Mouse (Mus musculus): ENCODE measurements around the gene Lgr4. TPM values are rescaled to one million over a fixed set of nuclear protein-coding genes. Genes with fewer than 3 reads are reported as not detected.
A peak's percentile ranks its signal among the peaks of the same experiment; 100 is the strongest.

Lgr4 gene
- polyA plus RNA-seq, 1 experiment from 2014 or later, result 19.7 TPM

DNA sequence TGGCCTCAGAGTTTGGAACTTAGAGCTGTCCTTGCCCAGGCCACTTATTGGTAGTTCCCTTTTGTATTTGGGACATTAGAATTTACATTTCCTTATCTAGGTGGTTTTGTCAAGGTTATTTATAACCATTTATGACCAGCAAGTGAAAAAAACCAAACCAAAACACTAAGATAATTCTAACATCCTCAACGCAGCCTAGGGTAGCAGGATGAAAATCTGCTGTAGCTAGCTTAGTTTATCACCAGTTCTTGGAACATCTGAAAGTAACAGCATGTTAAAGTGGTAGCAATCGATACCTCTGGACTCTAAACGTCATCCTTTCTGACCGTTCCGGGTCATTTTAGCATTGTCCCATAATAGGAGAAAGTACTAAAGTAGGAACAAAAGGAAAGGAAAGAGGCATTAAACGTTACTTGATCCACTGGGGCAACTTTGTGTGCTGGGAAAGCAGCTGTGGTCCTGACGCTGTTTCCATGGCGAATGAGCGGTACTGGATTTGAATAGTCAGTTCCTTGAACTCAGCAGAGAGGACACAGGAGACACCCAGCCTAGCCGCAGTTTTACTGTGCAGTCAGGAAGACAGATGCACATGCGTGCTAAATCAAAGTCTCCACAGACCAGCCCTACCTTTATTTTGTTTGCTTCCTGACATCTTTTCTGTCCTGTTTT is 42.1 kb downstream of the Lgr4 start:
- no peaks in the 10 kb centered on the region for H3K27me3 ChIP-seq (ENCODE audit: control insufficient read depth, insufficient read depth, low read length)
- peak overlapping the region; percentile 54 for H3K27ac ChIP-seq (ENCODE audit: low read depth, low read length)
- 31% methylated on average over 11 of the region's 11 CpGs for WGBS
- ATAC-seq (ENCODE audit: insufficient read depth, low FRiP score, low TSS enrichment), result peak; percentile 87
- no peak overlapping the region for H3K9ac ChIP-seq (ENCODE audit: low read length)
- no peaks in the 10 kb centered on the region for H3K36me3 ChIP-seq (ENCODE audit: control insufficient read depth, insufficient read depth, low read length)
- peaks cover 21% of the 10 kb centered on the region for H3K4me1 ChIP-seq (ENCODE audit: control insufficient read depth, insufficient read depth, low read length)
- H3K4me3 ChIP-seq (ENCODE audit: low read depth, low read length), result no peak overlapping the region
- H3K4me2 ChIP-seq (ENCODE audit: low read depth), result no peak overlapping the region
- H3K9me3 ChIP-seq (ENCODE audit: control insufficient read depth, low read length), result no peaks in the 10 kb centered on the region
- peak; percentile 62 for DNase-seq (ENCODE audit: low spot score)

DNA sequence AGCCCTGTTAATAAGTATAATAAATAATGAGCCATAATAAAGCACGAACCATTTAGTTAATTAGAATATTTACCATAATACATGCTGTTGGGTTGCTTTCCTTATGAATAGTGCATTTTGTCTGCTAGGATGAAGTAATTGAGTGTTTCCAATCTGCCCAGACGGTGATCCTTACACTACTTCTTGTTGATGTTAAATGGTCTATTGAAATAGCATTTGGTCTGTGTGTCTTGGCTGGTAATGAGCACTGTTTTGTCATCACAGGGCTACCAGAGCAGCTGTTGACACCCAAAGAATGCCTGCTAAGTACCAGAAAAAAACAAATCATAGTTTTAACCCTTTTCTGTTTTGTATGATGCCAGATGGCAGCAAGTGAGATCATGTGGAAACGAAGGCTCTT is 42.8 kb downstream of the Lgr4 start:
- Histone ChIP-seq H3K27ac (ENCODE audit: low read depth, low read length) (no peak overlapping the region), H3K27me3 (ENCODE audit: control insufficient read depth, insufficient read depth, low read length) (no peaks in the 10 kb centered on the region), H3K36me3 (ENCODE audit: control insufficient read depth, insufficient read depth, low read length) (no peaks in the 10 kb centered on the region), H3K4me1 (ENCODE audit: control insufficient read depth, insufficient read depth, low read length) (peaks cover 17% of the 10 kb centered on the region), H3K9ac (ENCODE audit: low read length) (no peak overlapping the region), H3K4me2 (ENCODE audit: low read depth) (no peak overlapping the region), H3K4me3 (ENCODE audit: low read depth, low read length) (no peak overlapping the region), H3K9me3 (ENCODE audit: control insufficient read depth, low read length) (no peaks in the 10 kb centered on the region)
- WGBS, result 39% methylated on average over 3 of the region's 3 CpGs
- peak; percentile 32 for DNase-seq (ENCODE audit: low spot score)
- ATAC-seq (ENCODE audit: insufficient read depth, low FRiP score, low TSS enrichment), result peak; percentile 61

DNA sequence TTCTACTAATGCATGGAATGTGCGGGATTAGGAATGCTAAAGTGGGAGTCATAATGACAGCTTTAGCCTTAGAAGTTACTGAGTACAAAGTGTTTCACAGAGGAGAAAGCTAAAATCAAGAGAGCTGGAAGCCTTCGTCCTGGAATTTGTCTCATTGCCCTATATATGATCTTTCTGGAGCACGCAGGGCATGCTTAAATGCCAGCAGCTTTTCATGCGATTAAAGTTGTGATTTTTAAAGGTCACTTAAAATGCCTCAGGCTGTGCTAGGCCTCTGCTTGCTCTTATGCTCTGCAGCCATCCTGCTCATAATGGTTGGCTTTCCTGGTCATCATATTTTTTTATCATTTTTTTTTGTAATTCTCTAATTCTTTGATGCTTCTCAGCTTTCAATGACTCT is 43.7 kb downstream of the Lgr4 start:
- Histone ChIP-seq H3K36me3 (ENCODE audit: control insufficient read depth, insufficient read depth, low read length) (no peaks in the 10 kb centered on the region), H3K9me3 (ENCODE audit: control insufficient read depth, low read length) (no peaks in the 10 kb centered on the region), H3K4me2 (ENCODE audit: low read depth) (no peak overlapping the region), H3K4me1 (ENCODE audit: control insufficient read depth, insufficient read depth, low read length) (peaks cover 15% of the 10 kb centered on the region), H3K9ac (ENCODE audit: low read length) (no peak overlapping the region), H3K27me3 (ENCODE audit: control insufficient read depth, insufficient read depth, low read length) (no peaks in the 10 kb centered on the region), H3K4me3 (ENCODE audit: low read depth, low read length) (no peak overlapping the region), H3K27ac (ENCODE audit: low read depth, low read length) (0 out of 2 replicates have a peak overlapping the region, but pooled peaks have one; percentile 4)
- 84% methylated on average over 4 of the region's 4 CpGs for WGBS
- no peak for DNase-seq (ENCODE audit: low spot score)
- no peak for ATAC-seq (ENCODE audit: insufficient read depth, low FRiP score, low TSS enrichment)

DNA sequence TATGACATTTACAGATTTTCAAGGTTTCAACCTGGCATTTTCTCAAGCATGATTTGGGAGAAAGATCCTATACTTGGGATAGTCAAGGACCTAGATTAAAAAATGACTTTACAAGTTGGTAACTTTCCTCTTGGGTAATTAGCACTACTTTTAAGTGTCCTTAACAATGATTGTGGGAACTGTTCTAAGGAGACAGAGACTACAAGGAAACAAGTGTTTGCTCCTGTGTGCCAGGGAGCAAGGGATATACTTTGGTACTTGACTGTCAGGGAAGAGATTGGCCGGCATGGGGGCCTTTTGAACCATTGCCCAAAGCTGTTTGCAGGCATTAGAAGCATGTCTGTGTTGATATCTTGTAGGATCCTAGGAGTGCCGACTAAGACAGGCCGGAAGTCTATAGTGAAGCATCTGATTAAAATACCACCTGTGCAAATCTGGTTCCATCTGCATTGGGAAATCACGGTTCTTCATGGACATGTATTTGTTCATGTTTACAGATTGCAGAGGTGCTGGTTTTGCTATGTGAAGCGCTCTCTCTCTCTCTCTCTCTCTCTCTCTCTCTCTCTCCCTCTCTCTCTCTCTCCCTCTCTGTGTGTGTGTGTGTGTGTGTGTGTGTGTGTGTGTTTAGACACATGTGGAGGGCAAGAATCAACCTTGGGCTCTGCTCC is 46.3 kb downstream of the Lgr4 start:
- no peaks in the 10 kb centered on the region for H3K9me3 ChIP-seq (ENCODE audit: control insufficient read depth, low read length)
- ATAC-seq (ENCODE audit: insufficient read depth, low FRiP score, low TSS enrichment) (no peak), DNase-seq (ENCODE audit: low spot score) (no peak)
- peaks cover 15% of the 10 kb centered on the region for H3K4me1 ChIP-seq (ENCODE audit: control insufficient read depth, insufficient read depth, low read length)
- no peak overlapping the region for H3K27ac ChIP-seq (ENCODE audit: low read depth, low read length)
- WGBS, result 79% methylated on average over 5 of the region's 5 CpGs
- no peaks in the 10 kb centered on the region for H3K36me3 ChIP-seq (ENCODE audit: control insufficient read depth, insufficient read depth, low read length)
- H3K27me3 ChIP-seq (ENCODE audit: control insufficient read depth, insufficient read depth, low read length), result no peaks in the 10 kb centered on the region
- H3K9ac ChIP-seq (ENCODE audit: low read length), result no peak overlapping the region
- H3K4me2 ChIP-seq (ENCODE audit: low read depth), result no peak overlapping the region
- H3K4me3 ChIP-seq (ENCODE audit: low read depth, low read length), result no peak overlapping the region

DNA sequence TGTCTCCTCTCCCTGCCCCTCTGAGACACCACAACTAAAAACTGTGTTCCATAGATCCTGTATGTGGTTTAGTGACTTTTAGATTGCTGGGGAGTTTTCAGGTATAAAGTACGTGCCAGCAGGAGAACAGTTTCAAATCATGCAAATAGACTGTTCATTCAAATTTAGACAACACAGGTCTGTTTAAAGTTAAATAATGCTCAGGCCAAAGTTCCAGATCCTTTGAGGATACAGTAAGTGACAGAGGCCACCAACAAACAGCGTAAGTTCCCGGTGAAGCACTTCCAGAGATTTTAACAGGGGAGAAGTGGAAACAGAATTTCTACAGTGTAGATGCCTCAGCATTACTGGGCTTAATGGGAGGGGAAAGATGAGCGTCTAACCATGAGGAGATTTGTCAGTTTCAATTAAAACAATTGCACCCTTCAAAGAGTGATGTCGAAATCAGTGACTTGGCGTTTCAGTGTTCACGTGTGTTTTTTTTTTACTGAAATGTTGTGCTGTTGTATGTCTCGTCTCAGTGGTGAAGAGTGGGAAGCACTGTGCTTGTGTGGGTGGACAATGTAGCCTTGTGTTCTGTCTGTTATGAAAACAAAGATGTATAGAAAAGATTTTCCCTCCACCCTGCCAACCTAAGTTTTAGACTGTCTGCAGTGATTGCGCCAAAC is 48.4 kb downstream of the Lgr4 start:
- H3K4me1 ChIP-seq (ENCODE audit: control insufficient read depth, insufficient read depth, low read length), result peaks cover 13% of the 10 kb centered on the region
- no peaks in the 10 kb centered on the region for H3K9me3 ChIP-seq (ENCODE audit: control insufficient read depth, low read length)
- no peak overlapping the region for H3K4me3 ChIP-seq (ENCODE audit: low read depth, low read length)
- no peak overlapping the region for H3K27ac ChIP-seq (ENCODE audit: low read depth, low read length)
- no peak overlapping the region for H3K9ac ChIP-seq (ENCODE audit: low read length)
- ATAC-seq (ENCODE audit: insufficient read depth, low FRiP score, low TSS enrichment), result no peak
- no peak overlapping the region for H3K4me2 ChIP-seq (ENCODE audit: low read depth)
- DNase-seq (ENCODE audit: low spot score), result no peak
- no peaks in the 10 kb centered on the region for H3K27me3 ChIP-seq (ENCODE audit: control insufficient read depth, insufficient read depth, low read length)
- no peaks in the 10 kb centered on the region for H3K36me3 ChIP-seq (ENCODE audit: control insufficient read depth, insufficient read depth, low read length)
- 83% methylated on average over 9 of the region's 9 CpGs for whole genome bisulfite sequencing

DNA sequence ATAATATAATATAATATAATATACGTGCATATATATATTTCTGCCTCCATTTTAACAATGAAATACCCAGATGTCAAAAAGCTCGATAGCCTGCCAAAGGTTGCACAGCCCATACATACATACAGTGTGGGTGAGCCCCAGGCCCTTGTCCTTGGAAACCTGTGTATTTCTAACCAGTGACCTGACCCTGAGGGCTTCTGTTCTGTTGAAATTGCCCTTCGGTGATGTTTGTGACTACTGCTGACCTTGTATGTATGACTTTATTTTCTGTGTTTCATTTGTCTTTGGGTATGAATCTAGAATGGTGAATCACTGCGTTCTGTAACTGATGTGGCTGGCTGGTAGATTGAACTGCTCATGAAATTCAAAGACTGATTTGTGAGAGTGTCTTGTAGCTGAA is 49.4 kb downstream of the Lgr4 start:
- H3K4me2 ChIP-seq (ENCODE audit: low read depth), result no peak overlapping the region
- no peak overlapping the region for H3K27ac ChIP-seq (ENCODE audit: low read depth, low read length)
- ATAC-seq (ENCODE audit: insufficient read depth, low FRiP score, low TSS enrichment) (no peak), DNase-seq (ENCODE audit: low spot score) (no peak)
- H3K9ac ChIP-seq (ENCODE audit: low read length), result no peak overlapping the region
- peaks cover 9% of the 10 kb centered on the region for H3K4me1 ChIP-seq (ENCODE audit: control insufficient read depth, insufficient read depth, low read length)
- 93% methylated on average over 4 of the region's 4 CpGs for WGBS
- no peaks in the 10 kb centered on the region for H3K9me3 ChIP-seq (ENCODE audit: control insufficient read depth, low read length)
- H3K4me3 ChIP-seq (ENCODE audit: low read depth, low read length), result no peak overlapping the region
- no peaks in the 10 kb centered on the region for H3K36me3 ChIP-seq (ENCODE audit: control insufficient read depth, insufficient read depth, low read length)
- H3K27me3 ChIP-seq (ENCODE audit: control insufficient read depth, insufficient read depth, low read length), result no peaks in the 10 kb centered on the region

DNA sequence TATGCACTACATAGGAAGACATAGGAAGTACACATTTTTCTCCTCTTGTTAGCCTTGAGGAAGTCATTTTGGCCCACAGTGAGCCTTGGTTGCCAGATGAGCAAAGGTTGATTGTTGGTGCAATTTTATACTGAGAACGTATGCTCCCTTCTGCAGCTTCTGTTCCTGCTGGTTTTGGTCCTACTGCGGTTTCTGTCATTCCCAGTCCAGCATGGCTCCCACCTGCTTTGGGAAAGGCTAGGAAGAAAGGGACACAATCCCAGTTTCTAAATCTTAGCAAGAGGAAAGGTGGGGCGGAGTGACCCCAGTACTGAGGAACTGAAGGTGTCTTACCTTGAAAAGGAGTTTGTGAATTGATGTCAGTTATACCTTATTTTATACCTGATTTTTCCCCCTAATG is 51.9 kb downstream of the Lgr4 start:
- Histone ChIP-seq H3K9ac (ENCODE audit: low read length) (no peak overlapping the region), H3K27me3 (ENCODE audit: control insufficient read depth, insufficient read depth, low read length) (no peaks in the 10 kb centered on the region), H3K4me2 (ENCODE audit: low read depth) (no peak overlapping the region), H3K27ac (ENCODE audit: low read depth, low read length) (no peak overlapping the region), H3K36me3 (ENCODE audit: control insufficient read depth, insufficient read depth, low read length) (no peaks in the 10 kb centered on the region), H3K4me3 (ENCODE audit: low read depth, low read length) (no peak overlapping the region), H3K9me3 (ENCODE audit: control insufficient read depth, low read length) (no peaks in the 10 kb centered on the region), H3K4me1 (ENCODE audit: control insufficient read depth, insufficient read depth, low read length) (peaks cover 9% of the 10 kb centered on the region)
- ATAC-seq (ENCODE audit: insufficient read depth, low FRiP score, low TSS enrichment) (no peak), DNase-seq (ENCODE audit: low spot score) (no peak)
- 88% methylated on average over 3 of the region's 3 CpGs for WGBS

DNA sequence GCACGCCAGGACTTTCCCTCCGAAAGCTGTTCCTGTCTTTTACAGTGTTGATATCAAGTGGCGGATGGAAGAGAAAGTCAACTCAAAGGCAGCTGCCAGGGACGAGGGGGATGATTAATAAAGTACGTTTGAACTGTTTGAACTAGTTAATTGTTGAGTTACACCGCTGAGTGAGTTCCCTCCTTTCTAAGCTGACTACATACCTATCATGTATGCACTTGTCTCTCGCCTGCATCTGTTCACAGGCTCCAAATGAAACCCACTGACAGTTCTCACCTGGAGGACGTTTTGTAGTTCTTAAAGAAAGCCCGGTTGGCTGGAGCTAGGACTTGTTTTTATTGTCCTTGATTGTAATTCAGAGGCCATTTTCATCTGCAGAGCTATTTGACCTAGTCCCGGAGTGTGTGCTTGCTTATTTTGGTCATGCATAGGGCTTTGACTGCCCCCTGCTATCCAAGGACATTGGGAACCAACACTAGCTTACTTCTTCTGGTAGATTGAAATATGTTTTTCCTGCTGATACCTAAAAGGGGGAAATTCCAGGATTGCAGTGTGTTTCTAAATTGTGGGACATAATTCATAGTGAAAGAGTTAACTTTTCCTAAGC is 52.6 kb downstream of the Lgr4 start:
- no peaks in the 10 kb centered on the region for H3K36me3 ChIP-seq (ENCODE audit: control insufficient read depth, insufficient read depth, low read length)
- H3K9ac ChIP-seq (ENCODE audit: low read length), result no peak overlapping the region
- no peak overlapping the region for H3K4me2 ChIP-seq (ENCODE audit: low read depth)
- H3K9me3 ChIP-seq (ENCODE audit: control insufficient read depth, low read length), result no peaks in the 10 kb centered on the region
- no peaks in the 10 kb centered on the region for H3K27me3 ChIP-seq (ENCODE audit: control insufficient read depth, insufficient read depth, low read length)
- no peak overlapping the region for H3K4me3 ChIP-seq (ENCODE audit: low read depth, low read length)
- no peak for ATAC-seq (ENCODE audit: insufficient read depth, low FRiP score, low TSS enrichment)
- 69% methylated on average over 10 of the region's 10 CpGs for WGBS
- peaks cover 9% of the 10 kb centered on the region for H3K4me1 ChIP-seq (ENCODE audit: control insufficient read depth, insufficient read depth, low read length)
- DNase-seq (ENCODE audit: low spot score), result no peak
- no peak overlapping the region for H3K27ac ChIP-seq (ENCODE audit: low read depth, low read length)

All from neural tube, embryonic 11.5 days (tissue).